Mouse (Mus musculus) intestine, postnatal 0 days (tissue): ENCODE measurements around the gene Fnbp1. TPM values are rescaled to one million over a fixed set of nuclear protein-coding genes. Genes with fewer than 3 reads are reported as not detected.

Experiments
- ATAC-seq: fragments of 200-750 bp; cut with Nextera tagmentation; 2 replicates; pipeline ENCODE4 v1.8.0; 2017; ENCODE audit warnings: mild to moderate bottlenecking, moderate TSS enrichment, moderate library complexity
- H3K27ac ChIP-seq: fragments of 300-500 bp; sonication (generic); 2 replicates; pipeline ENCODE4 v1.5.1; 2014; ENCODE audit warnings: mild to moderate bottlenecking, low read depth, low read length, moderate library complexity
- H3K27me3 ChIP-seq: fragments of 300-500 bp; sonication (generic); replicated peaks from 2 replicates; pipeline ENCODE4 v1.6.1; 2014; ENCODE audit warnings: low read length, mixed read lengths; ENCODE audit not compliant: control insufficient read depth, insufficient read depth
- H3K36me3 ChIP-seq: fragments of 300-500 bp; sonication (generic); 2 replicates; pipeline ENCODE4 v1.6.1; 2014; ENCODE audit warnings: mild to moderate bottlenecking, moderate library complexity; ENCODE audit not compliant: control insufficient read depth, insufficient read depth
- H3K4me1 ChIP-seq: fragments of 300-500 bp; sonication (generic); replicated peaks from 2 replicates; pipeline ENCODE4 v1.6.1; 2014; ENCODE audit warnings: antibody characterized with exemption, low read length, mixed read lengths; ENCODE audit not compliant: control insufficient read depth, insufficient read depth
- H3K4me2 ChIP-seq: fragments of 300-500 bp; sonication (generic); replicated peaks from 2 replicates; pipeline ENCODE4 v1.6.1; 2014; ENCODE audit warnings: low read depth, mild to moderate bottlenecking, moderate library complexity
- H3K4me3 ChIP-seq: fragments of 300-500 bp; sonication (generic); 2 replicates; pipeline ENCODE4 v1.5.1; 2014; ENCODE audit warnings: low read depth, low read length
- H3K9ac ChIP-seq: fragments of 300-500 bp; sonication (generic); 2 replicates; pipeline ENCODE4 v1.6.1; 2014; ENCODE audit warnings: mild to moderate bottlenecking, low read depth, low read length
- H3K9me3 ChIP-seq: fragments of 300-500 bp; sonication (generic); 2 replicates; pipeline ENCODE4 v1.6.1; 2016; ENCODE audit warnings: mixed run types; ENCODE audit not compliant: control insufficient read depth
- CTCF ChIP-seq: sonication (generic); IDR thresholded peaks from 2 replicates; pipeline ENCODE4 v1.5.1; 2016; ENCODE audit warnings: low read depth, mild to moderate bottlenecking, control low read depth, antibody characterized with exemption, moderate library complexity
- WGBS: fragments of 180-500 bp; shearing (Covaris S2); extraction: QIAGEN DNeasy Blood & Tissue Kit; methylation state at CpG from one replicate; pipeline ENCODE4 v1.1.7; 2014; 5-methylcytosine and 5-hydroxymethylcytosine counted together
- polyA plus RNA-seq: library from polyadenylated mRNA; unstranded; fragments of >200 nt; fragmentation: Nextera tagmentation; extraction: Ambion mirVana; gene quantifications from 2 replicates; pipeline ENCODE4 v1.2.1, GENCODE M21; 2015

The Fnbp1 gene
- polyA plus RNA-seq, 1 experiment from 2014 or later: 10.4 TPM

DNA sequence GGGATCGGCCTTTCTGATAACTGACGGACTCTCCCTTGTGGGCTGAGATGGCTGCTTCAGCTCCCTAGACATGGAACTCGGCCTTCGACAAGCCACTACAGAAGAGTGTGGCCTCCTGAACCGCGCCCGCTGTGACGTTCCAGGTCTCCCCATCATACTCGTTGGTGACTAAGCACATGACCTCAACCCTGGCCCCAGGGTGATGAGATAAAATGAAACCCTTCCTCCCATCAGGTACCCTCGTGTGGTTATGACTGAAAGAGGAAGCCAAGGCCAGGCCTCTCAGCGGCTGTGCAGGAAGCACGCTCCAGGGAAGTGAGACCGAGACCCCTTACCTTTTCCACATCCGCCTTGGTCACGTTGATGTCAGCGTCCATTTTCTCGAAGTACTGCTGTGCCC lies 59.2 kb downstream of the Fnbp1 start:
- Histone ChIP-seq H3K9ac (no peak overlapping the region), H3K36me3 (peaks cover 23% of the 10 kb centered on the region; the same call in 1 of the 2 replicates), H3K4me2 (no peak overlapping the region), H3K4me1 (no peaks in the 10 kb centered on the region), H3K4me3 (no peak overlapping the region), H3K9me3 (no peaks in the 10 kb centered on the region), H3K27ac (no peak overlapping the region), H3K27me3 (no peaks in the 10 kb centered on the region)
- WGBS: 69% methylated on average over 17 of the region's 17 CpGs
- ATAC-seq: peak; percentile 40
- TF ChIP-seq CTCF: no peak

- 33% methylated on average over 4 of the region's 4 CpGs for WGBS
- Histone ChIP-seq H3K27ac (no peak overlapping the region), H3K4me3 (no peak overlapping the region), H3K27me3 (no peaks in the 10 kb centered on the region), H3K9ac (no peak overlapping the region), H3K4me1 (no peaks in the 10 kb centered on the region), H3K4me2 (no peak overlapping the region), H3K36me3 (peaks cover 23% of the 10 kb centered on the region; the same call in 1 of the 2 replicates), H3K9me3 (no peaks in the 10 kb centered on the region)
- TF ChIP-seq CTCF: no peak
- no peak for ATAC-seq
Measured at GRCm38 (mm10) chr2:31081349-31081748, 60.5 kb downstream of the Fnbp1 start.

DNA sequence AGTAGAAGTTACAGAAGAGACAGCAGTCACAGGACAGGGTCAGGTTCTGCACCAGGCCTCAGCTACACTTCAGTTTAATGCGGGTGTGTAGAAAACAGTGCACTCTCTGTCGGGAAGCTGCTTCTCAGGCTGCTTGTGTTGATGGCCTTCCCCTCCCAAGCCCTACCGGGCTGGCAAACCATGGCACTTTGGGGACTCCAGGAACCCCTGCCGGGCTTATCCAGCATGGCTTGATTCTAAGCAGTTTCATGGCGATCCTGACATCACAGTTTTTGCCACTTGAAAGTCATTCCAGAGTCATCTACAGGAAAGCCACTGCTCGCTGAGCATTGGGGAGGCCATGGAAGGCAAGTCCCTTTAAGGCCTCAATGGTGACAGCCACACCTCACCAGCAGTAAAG lies 62.7 kb downstream of the Fnbp1 start:
- Histone ChIP-seq H3K4me1 (no peaks in the 10 kb centered on the region), H3K9ac (no peak overlapping the region), H3K4me2 (no peak overlapping the region), H3K36me3 (peaks cover 20% of the 10 kb centered on the region; the same call in 1 of the 2 replicates), H3K27ac (no peak overlapping the region), H3K4me3 (no peak overlapping the region), H3K9me3 (no peaks in the 10 kb centered on the region), H3K27me3 (no peaks in the 10 kb centered on the region)
- TF ChIP-seq CTCF: no peak
- 92% methylated on average over 6 of the region's 6 CpGs for WGBS
- ATAC-seq: no peak

GRCm38 (mm10) chr2:31077574-31077973 lies 64.2 kb downstream of the Fnbp1 start:
- 48% methylated on average over 5 of the region's 5 CpGs for WGBS

DNA sequence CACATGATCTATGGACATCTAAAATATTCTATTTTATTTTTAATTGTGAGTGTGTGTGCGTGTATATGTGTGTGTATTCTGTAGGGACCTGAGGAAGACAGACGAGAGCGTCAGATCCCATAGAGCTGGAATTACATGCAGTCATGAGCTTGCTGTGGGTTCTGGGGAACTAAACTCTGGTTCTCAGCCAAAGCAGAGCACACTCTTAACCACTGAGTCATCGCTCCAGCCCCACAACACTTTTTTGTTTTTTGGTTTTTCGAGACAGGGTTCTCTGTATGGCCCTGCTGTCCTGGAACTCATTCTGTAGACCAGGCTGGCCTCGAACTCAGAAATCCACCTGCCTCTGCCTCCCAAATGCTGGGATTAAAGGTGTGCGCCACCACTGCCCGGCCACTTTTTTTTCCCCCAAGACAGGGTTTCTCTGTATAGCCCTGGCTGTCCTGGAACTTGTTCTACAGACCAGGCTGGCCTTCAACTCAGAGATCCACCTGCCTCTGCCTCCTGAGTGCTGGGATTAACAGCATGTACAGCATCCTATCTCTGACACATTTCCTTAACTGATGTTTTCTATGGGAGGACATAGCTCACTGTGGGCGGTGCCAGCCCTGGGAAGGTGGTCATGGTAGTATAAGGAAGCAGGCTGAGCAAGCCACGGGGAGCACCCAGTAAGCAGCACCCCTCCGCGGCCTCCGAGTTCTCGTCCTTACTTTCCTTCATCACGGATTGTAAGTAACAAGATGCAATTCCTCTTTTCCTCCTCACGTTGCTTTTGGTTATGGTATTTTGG lies 65.3 kb downstream of the Fnbp1 start:
- peaks cover 12% of the 10 kb centered on the region; the same call in 1 of the 2 replicates for H3K36me3 ChIP-seq
- no peak overlapping the region for H3K27ac ChIP-seq
- 93% methylated on average over 16 of the region's 16 CpGs for WGBS
- no peak overlapping the region for H3K9ac ChIP-seq
- no peak for TF ChIP-seq CTCF
- H3K4me2 ChIP-seq: no peak overlapping the region
- H3K9me3 ChIP-seq: no peaks in the 10 kb centered on the region
- H3K4me3 ChIP-seq: no peak overlapping the region
- no peaks in the 10 kb centered on the region for H3K27me3 ChIP-seq
- no peak for ATAC-seq
- H3K4me1 ChIP-seq: no peaks in the 10 kb centered on the region

More at GRCm38 (mm10) chr2:31077574-31077973, 64.2 kb downstream of the Fnbp1 start:
- Histone ChIP-seq H3K9ac (no peak overlapping the region), H3K27ac (no peak overlapping the region), H3K36me3 (peaks cover 14% of the 10 kb centered on the region; the same call in 1 of the 2 replicates), H3K9me3 (no peaks in the 10 kb centered on the region), H3K4me3 (no peak overlapping the region), H3K4me1 (no peaks in the 10 kb centered on the region), H3K27me3 (no peaks in the 10 kb centered on the region), H3K4me2 (no peak overlapping the region)
- TF ChIP-seq CTCF: no peak
- ATAC-seq: no peak

- no peak overlapping the region for H3K9ac ChIP-seq
- no peak overlapping the region for H3K4me3 ChIP-seq
- WGBS: 91% methylated on average over 7 of the region's 7 CpGs
- H3K4me1 ChIP-seq: no peaks in the 10 kb centered on the region
- no peak overlapping the region for H3K4me2 ChIP-seq
- H3K27ac ChIP-seq: no peak overlapping the region
- no peaks in the 10 kb centered on the region for H3K27me3 ChIP-seq
- no peaks in the 10 kb centered on the region for H3K9me3 ChIP-seq
- TF ChIP-seq CTCF: no peak
- H3K36me3 ChIP-seq: peaks cover 12% of the 10 kb centered on the region; the same call in 1 of the 2 replicates
- no peak for ATAC-seq
Measured at GRCm38 (mm10) chr2:31075836-31076235, 66.0 kb downstream of the Fnbp1 start.
